Mouse (Mus musculus): ENCODE results near the gene Rbp3. TPM values are rescaled to one million over a fixed set of nuclear protein-coding genes. Genes with fewer than 3 reads are reported as not detected.

The Rbp3 gene
- total and polyA plus RNA-seq, 3 experiments = not detected

- TF ChIP-seq MEF2A (IDR thresholded peaks at IDR 0.05; ENCODE audit: extremely low read depth, insufficient replicate concordance, low read depth, low read length, poor library complexity, severe bottlenecking) = no peak
These were observed 32.9 kb upstream of the Rbp3 start (continued) for GRCm38 (mm10) chr14:33920727-33921559.

- Histone ChIP-seq H3K79me2 (ENCODE audit: control insufficient read depth, insufficient read depth, low read length, poor library complexity) (no peaks in the 10 kb centered on the region), H3K36me3 (ENCODE audit: control insufficient read depth in 1 of 2, insufficient read depth in 2 of 2, low read length in 2 of 2) (no peaks in the 10 kb centered on the region), H3K9me3 (replicated peaks; ENCODE audit: insufficient read depth, low read length) (no peaks in the 10 kb centered on the region), H3K27ac (ENCODE audit: control insufficient read depth, low read depth, low read length) (no peak overlapping the region), H3K27me3 (ENCODE audit: control insufficient read depth in 1 of 2, insufficient read depth in 2 of 2, low read length in 2 of 2) (no peaks in the 10 kb centered on the region), H3K9ac (ENCODE audit: control insufficient read depth, low read depth, low read length, poor library complexity, severe bottlenecking) (no peak overlapping the region), H3K4me3 (ENCODE audit: control insufficient read depth in 1 of 2, insufficient read depth in 1 of 2, low read depth in 2 of 2, low read length in 2 of 2) (no peak overlapping the region), H3K4me1 (ENCODE audit: control insufficient read depth in 1 of 2, insufficient read depth in 2 of 2, low read length in 2 of 2) (no peaks in the 10 kb centered on the region)
- TF ChIP-seq USF1 (IDR thresholded peaks at IDR 0.05; ENCODE audit: low read depth, low read length) (no peak), TCF12 (IDR thresholded peaks at IDR 0.05; ENCODE audit: low read depth, low read length) (no peak), JUND (IDR thresholded peaks at IDR 0.05; ENCODE audit: low read depth, low read length) (no peak), EP300 (IDR thresholded peaks at IDR 0.05; ENCODE audit: low read depth in 1 of 2, low read length in 2 of 2) (no peak)
- DNase-seq (ENCODE audit: low read depth, low spot score) = no peak
These were observed 31.0 kb upstream of the Rbp3 start for GRCm38 (mm10) chr14:33922771-33923167.

- Histone ChIP-seq H3K9me3 (replicated peaks; ENCODE audit: insufficient read depth, low read length) (no peaks in the 10 kb centered on the region), H3K79me2 (ENCODE audit: control insufficient read depth, insufficient read depth, low read length, poor library complexity) (no peaks in the 10 kb centered on the region), H3K36me3 (ENCODE audit: control insufficient read depth in 1 of 2, insufficient read depth in 2 of 2, low read length in 2 of 2) (no peaks in the 10 kb centered on the region), H3K4me3 (ENCODE audit: control insufficient read depth in 1 of 2, insufficient read depth in 1 of 2, low read depth in 2 of 2, low read length in 2 of 2) (no peak within 1 kb of the TSS), H3K27ac (ENCODE audit: control insufficient read depth, low read depth, low read length) (no peak within 1 kb of the TSS), H3K27me3 (ENCODE audit: control insufficient read depth in 1 of 2, insufficient read depth in 2 of 2, low read length in 2 of 2) (no peaks in the 10 kb centered on the region), H3K9ac (ENCODE audit: control insufficient read depth, low read depth, low read length, poor library complexity, severe bottlenecking) (no peak within 1 kb of the TSS), H3K4me1 (ENCODE audit: control insufficient read depth in 1 of 2, insufficient read depth in 2 of 2, low read length in 2 of 2) (no peaks in the 10 kb centered on the region)
- DNase-seq (ENCODE audit: low read depth, low spot score) = no peak
- TF ChIP-seq ELF1 (IDR thresholded peaks at IDR 0.05; ENCODE audit: low read depth, low read length) (no peak), POLR2AphosphoS5 (IDR thresholded peaks at IDR 0.05; ENCODE audit: borderline replicate concordance, low read depth, low read length) (no peak), ZC3H11A (IDR thresholded peaks at IDR 0.05; ENCODE audit: low read depth, low read length) (no peak), TAL1 (IDR thresholded peaks at IDR 0.05; ENCODE audit: low read length) (no peak), TBP (IDR thresholded peaks at IDR 0.05; ENCODE audit: low read depth, low read length) (no peak), SMC3 (IDR thresholded peaks at IDR 0.05; ENCODE audit: low read depth, low read length) (no peak), GATA1 (IDR thresholded peaks at IDR 0.05; ENCODE audit: low read depth, low read length) (no peak), USF1 (IDR thresholded peaks at IDR 0.05; ENCODE audit: low read depth, low read length) (no peak), NELFE (IDR thresholded peaks at IDR 0.05; ENCODE audit: low read depth, low read length) (no peak), HCFC1 (IDR thresholded peaks at IDR 0.05; ENCODE audit: low read depth, low read length) (no peak), CTCF (IDR thresholded peaks at IDR 0.05 in 2 of 3, conservative IDR thresholded peaks at IDR 0.05 in 1 of 3; ENCODE audit: control insufficient read depth in 1 of 3, insufficient read depth in 1 of 3, low read depth in 2 of 3, low read length in 3 of 3, poor library complexity in 1 of 3, severe bottlenecking in 1 of 3) (no peak), POLR2A (IDR thresholded peaks at IDR 0.05; ENCODE audit: control insufficient read depth in 1 of 2, insufficient read depth in 1 of 2, low read depth in 1 of 2, low read length in 2 of 2, poor library complexity in 1 of 2) (no peak), MAX (IDR thresholded peaks at IDR 0.05; ENCODE audit: low read length) (no peak), SIN3A (IDR thresholded peaks at IDR 0.05; ENCODE audit: low read length) (no peak), E2F4 (IDR thresholded peaks at IDR 0.05; ENCODE audit: borderline replicate concordance, low read depth, low read length) (no peak), KAT2A (conservative IDR thresholded peaks at IDR 0.05; ENCODE audit: low read depth, low read length) (no peak), NRF1 (IDR thresholded peaks at IDR 0.05; ENCODE audit: insufficient read depth, low read depth, low read length, poor library complexity, severe bottlenecking) (no peak), POLR2AphosphoS2 (IDR thresholded peaks at IDR 0.05; ENCODE audit: low read length) (no peak), MYB (IDR thresholded peaks at IDR 0.05; ENCODE audit: low read depth, low read length) (no peak)
These were observed 30.4 kb upstream of the Rbp3 start, which contains the start of gene Gdf10 for GRCm38 (mm10) chr14:33923168-33924070. TSS of gene Gdf10 (plus strand) at chr14:33923587.
